Mouse (Mus musculus) neural tube, embryonic 10.5 days (tissue): ENCODE results near the gene Zfp60.
"Not testable (repeated sequence)": the region's sequence is repeated elsewhere in the genome, so short reads cannot be mapped to it uniquely, and the experiment has no call there.

Experiments
- DNase-seq: peaks from one replicate; pipeline ENCODE4 v3.0.0-alpha.2; 2017; ENCODE audit warnings: low spot score; ENCODE audit errors: extremely low spot score

Zfp60 gene

GRCm38 (mm10) chr7:27793865-27794264, 62.7 kb downstream of the Zfp60 start:
- not testable (repeated sequence) for DNase-seq

GRCm38 (mm10) chr7:27794566-27794965, 63.4 kb downstream of the Zfp60 start:
- DNase-seq: no peak

GRCm38 (mm10) chr7:27797906-27798811, 67.0 kb downstream of the Zfp60 start:
- peak; percentile 55 for DNase-seq

DNA sequence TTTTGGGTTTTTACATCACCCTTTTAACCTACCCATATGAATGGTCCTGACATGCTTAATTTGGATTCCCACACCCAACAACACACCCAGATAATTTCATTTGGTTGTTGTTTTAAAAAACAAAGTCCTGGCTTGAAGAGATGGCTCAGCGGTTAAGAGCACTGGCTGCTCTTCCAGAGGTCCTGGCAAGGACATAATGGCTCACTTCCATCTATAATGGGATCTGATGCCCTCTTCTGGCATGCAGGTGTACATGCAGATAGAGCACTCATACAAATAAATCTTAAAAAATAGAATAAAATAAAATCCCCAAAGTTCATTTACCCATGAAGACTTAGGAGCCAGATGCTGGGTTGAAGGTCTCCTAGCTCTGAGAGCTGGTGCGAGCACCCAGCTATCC, 69.9 kb downstream of the Zfp60 start:
- no peak for DNase-seq

DNA sequence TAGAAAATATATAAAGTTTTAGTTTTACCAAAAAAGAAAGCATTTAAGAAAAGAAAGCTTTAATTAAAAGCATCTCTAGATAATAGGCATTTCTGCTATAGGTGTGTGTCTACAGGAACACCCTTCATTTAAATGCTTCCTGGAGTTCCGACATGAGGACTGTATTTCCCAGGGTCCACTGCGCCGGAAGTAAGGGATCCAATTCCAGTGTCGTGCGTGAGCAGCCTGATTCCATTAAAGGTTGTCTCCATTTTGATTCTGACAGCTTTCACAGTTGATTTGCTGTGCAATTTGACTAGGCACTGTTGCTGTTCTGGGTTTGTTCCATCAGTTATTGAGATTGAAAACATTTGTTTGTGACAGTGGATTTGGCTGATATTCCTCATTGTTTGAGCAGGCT, 71.8 kb downstream of the Zfp60 start:
- no peak for DNase-seq
